Mouse (Mus musculus): ENCODE measurements around the gene Sirpa.

Sirpa gene

GRCm38 (mm10) chr2:129584905-129585304 is 7.7 kb upstream of the Sirpa start:
- DNase-seq (ENCODE audit: low spot score in 2 of 2), result no peak

GRCm38 (mm10) chr2:129585904-129586514 is 6.6 kb upstream of the Sirpa start:
- DNase-seq (ENCODE audit: low spot score in 2 of 2), result no peak

- DNase-seq (ENCODE audit: low spot score in 2 of 2), result no peak
Measured at GRCm38 (mm10) chr2:129587241-129587640, 5.4 kb upstream of the Sirpa start.

GRCm38 (mm10) chr2:129587825-129588251 is 4.8 kb upstream of the Sirpa start:
- no peak for DNase-seq (ENCODE audit: low spot score in 2 of 2)

DNA sequence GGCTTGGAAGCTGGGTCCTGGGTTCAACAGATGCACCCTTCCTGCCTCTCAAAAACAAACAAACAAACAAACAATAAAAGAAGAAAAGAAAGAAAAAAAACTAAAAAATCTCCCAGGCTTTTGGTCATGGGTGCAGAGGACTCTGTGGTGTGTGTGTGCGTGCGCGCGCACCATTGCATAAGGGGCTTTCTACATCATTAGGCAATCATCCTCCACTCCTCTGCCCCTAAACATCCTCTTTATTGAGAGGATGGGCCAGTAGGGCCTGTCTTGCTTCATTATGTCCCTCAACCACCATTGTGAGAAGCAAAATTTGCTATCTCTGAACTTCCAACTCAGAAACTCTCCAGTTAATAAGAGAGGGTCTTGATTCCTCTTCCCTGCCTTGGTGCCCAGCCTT is 738 bp upstream of the Sirpa start:
- no peak for DNase-seq (ENCODE audit: low spot score in 2 of 2)

GRCm38 (mm10) chr2:129593141-129593875 is 673 bp downstream of the Sirpa start:
- DNase-seq (ENCODE audit: low spot score in 2 of 2), result peak; percentile 77 to 80

GRCm38 (mm10) chr2:129593876-129594421 is 1.3 kb downstream of the Sirpa start:
- DNase-seq (ENCODE audit: low spot score in 2 of 2), result no peak

GRCm38 (mm10) chr2:129594569-129594968 is 1.9 kb downstream of the Sirpa start:
- no peak for DNase-seq (ENCODE audit: low spot score in 2 of 2)

GRCm38 (mm10) chr2:129595206-129595605 is 2.6 kb downstream of the Sirpa start:
- no peak for DNase-seq (ENCODE audit: low spot score in 2 of 2)

DNA sequence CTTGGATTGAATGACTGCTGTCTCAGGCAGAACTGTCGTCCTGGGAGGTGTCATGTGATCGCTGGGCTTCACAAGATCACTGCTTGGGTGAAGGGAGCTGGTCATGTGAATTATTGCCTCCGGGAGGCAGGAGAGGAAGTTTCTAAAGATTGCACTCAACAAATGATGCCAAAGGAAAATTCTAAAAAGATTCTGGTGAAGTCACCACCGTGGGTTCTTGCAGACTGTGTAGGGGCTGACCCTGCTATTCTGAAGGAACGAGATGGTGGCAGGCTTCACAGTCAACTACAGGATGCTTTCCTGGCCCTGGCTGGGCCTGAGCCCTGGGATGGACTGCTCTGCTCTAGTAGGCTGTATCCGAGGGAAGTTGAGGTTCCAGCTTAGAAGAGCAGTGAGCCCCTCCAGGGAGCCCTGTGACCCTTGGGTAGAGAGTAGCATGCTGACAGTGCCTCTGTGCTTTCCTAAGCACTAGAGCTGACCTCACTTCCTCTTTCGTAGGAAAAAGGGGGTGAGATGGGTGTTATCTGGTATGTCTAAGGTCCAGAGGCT is 3.1 kb downstream of the Sirpa start:
- DNase-seq (ENCODE audit: low spot score in 2 of 2), result no peak

DNA sequence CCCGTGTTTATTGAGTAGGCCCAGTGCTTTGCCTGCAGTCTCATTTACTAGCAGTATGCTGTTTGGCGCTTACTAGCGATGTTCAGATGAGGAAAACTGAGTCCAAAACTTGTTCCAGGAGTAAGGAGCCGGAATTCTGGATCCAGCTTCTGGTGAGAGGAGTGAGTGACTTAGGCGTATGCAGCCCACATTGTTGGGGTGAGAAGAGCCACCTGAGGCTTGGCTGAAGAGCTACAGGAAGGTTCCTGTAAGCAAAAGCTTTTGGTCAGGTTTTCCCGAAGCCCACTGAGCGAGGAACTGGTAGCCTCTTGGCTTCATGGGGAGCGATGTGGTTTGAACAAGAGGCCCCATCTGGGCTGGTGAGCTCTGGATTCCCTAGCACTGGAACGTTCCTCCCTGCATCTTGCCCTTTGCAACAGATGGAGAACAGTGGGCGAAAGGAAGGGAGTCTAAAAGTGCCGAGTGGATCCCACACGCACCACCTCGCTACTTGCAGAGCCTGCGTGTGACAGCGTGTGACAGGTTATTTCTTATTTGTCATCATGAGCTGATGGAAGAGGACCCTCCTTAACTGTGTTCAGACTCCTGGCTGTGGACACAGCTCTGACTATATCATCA is 4.0 kb downstream of the Sirpa start:
- peak; percentile 40 to 44 for DNase-seq (ENCODE audit: low spot score in 2 of 2)

DNA sequence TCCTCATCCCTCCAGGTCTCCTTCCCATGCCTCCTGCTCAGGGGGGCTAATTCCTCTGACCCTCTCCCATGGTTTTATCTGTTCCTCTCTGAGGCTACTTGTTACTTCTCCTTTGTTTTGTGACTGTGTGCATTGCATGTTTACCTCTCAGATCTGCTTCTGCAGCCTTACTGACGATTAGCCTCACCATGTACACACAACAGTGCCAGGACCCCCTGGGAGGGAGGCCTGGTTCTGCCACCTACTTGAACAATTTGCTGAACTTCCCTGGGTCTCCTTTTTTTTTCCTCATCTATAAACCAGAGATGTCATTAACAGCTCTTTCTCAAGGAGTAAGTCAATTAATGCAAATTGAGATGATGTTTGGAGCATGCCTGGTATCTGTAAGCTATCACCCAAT is 4.9 kb downstream of the Sirpa start:
- no peak for DNase-seq (ENCODE audit: low spot score in 2 of 2)

DNA sequence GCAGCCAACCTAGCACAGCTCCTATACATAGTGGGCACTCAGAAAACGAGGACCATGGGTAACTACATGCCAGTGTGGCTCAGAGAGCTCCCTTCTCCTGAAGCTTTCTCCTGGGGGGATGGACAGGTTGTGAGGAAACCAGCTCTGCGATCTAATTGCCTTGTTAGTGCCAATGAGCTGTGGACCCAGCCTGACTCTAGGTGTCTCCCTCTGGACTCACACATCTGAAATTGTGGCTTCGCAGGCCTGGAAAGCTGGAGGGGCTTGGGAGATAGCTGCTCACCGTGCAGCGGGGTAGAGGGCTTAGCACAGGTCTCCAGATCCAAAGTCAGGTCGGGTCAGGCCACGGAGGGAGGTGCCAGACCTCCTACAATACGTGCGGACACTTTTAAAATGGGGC is 5.5 kb downstream of the Sirpa start:
- DNase-seq (ENCODE audit: low spot score in 2 of 2), result no peak

DNA sequence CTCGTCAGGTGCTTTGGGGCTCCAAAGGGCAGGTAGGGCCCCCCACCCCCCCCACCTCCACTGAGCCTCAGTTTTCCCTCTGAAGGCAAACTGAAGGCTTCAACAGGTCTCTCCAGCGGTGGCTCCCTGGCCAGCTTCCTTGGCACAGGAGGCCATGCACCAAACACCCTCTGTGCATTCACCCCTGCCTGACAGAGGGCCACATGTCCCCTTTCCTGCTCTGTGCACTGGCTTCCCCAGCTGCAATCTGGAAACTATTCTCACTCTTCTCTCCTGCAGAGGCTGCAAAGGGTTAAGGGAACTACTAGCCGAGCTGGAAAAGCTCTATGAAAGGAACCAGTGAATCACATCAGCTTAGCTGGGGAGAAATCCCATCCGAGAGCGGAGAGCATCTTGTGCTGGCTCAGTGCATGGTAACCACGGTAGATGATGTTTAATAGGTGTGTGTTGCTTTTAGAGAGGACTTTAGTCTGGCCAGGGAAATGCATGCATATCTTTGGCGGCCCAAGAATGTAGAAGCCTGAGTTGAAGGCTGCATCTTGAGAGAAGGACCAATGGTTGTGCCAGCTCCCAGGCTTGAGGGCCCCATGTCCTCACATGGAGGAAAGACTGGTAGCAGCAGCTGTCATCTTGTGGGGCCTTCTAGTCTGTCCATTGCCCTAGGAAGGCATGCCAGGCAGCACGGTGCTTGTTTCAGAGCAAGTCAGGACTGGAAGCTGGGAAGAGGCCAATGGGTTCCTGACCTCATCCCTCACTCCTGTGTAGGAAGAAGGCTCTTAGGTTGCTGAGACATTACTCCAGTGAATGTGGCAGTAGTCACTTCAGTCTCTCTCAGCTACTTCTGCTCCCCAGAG is 6.8 kb downstream of the Sirpa start:
- no peak for DNase-seq (ENCODE audit: low spot score in 2 of 2)

DNA sequence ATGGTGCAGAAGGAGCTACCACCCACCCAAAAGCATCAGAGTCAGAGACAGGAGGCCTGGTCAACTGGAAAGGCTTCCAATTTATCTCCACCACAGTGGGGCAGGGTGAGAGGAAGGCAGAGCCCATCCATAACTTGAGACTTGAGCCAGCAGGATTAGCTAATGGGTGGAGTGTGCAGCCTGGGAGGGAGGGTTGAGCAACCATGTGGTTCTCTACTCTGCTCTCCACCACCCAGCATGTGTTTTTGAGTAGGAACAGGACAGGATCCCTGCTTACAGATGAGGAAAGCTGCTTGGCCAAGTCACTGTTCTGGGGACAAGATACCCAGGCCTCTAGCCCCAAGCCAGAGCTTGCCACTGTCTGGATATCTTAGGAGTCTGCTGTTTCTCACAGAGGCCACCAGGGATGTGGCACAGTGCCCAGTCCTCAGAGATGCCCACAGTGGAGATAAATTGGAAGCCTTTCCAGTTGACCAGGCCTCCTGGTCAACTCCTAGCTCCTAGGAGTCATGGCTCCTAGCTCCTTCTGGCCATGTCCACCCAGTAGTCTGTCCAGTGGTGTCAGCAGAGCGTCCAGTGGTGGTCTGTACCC is 8.5 kb downstream of the Sirpa start:
- no peak for DNase-seq (ENCODE audit: low spot score in 2 of 2)

GRCm38 (mm10) chr2:129601894-129602663 is 9.4 kb downstream of the Sirpa start:
- no peak for DNase-seq (ENCODE audit: low spot score in 2 of 2)

DNA sequence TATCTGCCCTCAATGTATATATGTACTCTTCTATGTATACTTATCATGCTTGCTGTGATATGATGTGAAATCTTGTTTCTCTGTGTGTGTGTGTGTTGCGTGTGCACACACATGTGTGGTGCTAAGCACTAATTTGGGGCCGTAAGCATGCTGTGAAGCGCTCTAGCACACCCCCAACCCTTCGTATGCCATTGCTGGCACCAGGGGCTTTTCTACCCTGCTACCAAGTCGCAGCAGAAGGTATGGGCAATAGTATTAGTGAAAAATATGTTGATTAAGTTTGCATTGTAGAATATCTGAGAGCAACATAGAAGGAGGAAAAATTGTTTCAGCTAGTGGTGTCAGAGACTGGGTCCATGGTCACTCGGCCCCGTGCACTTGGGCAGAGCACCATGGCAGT is 10.2 kb downstream of the Sirpa start:
- no peak for DNase-seq (ENCODE audit: low spot score in 2 of 2)

DNA sequence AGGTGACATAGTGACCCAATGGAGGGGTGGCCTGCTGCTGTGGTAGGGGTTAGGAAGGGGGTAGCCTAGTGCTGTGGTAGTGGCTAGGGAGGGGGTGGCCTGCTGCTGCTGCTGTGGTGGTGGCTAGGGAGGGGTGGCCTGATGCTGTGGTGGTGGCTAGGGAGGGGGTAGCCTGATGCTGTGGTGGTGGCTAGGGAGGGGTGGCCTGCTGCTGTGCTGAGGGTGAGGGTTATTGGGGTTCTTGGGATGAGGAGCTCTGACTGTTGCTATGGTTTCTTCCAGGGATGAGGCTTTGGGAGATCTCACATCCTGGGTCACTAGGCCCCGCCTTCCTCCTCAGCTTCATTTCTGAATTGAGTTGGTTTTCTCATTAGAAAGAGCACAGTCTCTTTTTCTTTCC is 10.9 kb downstream of the Sirpa start:
- DNase-seq (ENCODE audit: low spot score in 2 of 2), result no peak

GRCm38 (mm10) chr2:129604032-129604431 is 11.4 kb downstream of the Sirpa start:
- DNase-seq (ENCODE audit: low spot score in 2 of 2), result no peak

GRCm38 (mm10) chr2:129605816-129606215 is 13.2 kb downstream of the Sirpa start:
- no peak for DNase-seq (ENCODE audit: low spot score in 2 of 2)

Measured in frontal cortex, postnatal 14 days (tissue).